Mouse (Mus musculus) right cerebral cortex, postnatal 10 days (tissue): ENCODE results near the gene Tmem161a.

Experiments used
- DNase-seq, 2 experiments: peaks; one replicate each; pipeline ENCODE4 v3.0.0; 2021; ENCODE audit warnings: low spot score in 2 of 2

Tmem161a gene

GRCm38 (mm10) chr8:70172043-70172681, at the start of gene Tmem161a:
TSS of gene Tmem161a (plus strand) at chr8:70172356.
- peak; percentile 96 to 97 for DNase-seq

GRCm38 (mm10) chr8:70122863-70123262, 49.3 kb upstream of the Tmem161a start:
- no peak for DNase-seq

- DNase-seq: no peak
These were observed 47.2 kb upstream of the Tmem161a start for GRCm38 (mm10) chr8:70124992-70125391.

- peak; percentile 85 to 87 for DNase-seq
These were observed 43.7 kb upstream of the Tmem161a start for GRCm38 (mm10) chr8:70128435-70128834.

GRCm38 (mm10) chr8:70129309-70129952, 42.7 kb upstream of the Tmem161a start:
- DNase-seq: peak; percentile 91 to 93

- no peak for DNase-seq
These were observed 42.1 kb upstream of the Tmem161a start for GRCm38 (mm10) chr8:70130066-70130465.

DNA sequence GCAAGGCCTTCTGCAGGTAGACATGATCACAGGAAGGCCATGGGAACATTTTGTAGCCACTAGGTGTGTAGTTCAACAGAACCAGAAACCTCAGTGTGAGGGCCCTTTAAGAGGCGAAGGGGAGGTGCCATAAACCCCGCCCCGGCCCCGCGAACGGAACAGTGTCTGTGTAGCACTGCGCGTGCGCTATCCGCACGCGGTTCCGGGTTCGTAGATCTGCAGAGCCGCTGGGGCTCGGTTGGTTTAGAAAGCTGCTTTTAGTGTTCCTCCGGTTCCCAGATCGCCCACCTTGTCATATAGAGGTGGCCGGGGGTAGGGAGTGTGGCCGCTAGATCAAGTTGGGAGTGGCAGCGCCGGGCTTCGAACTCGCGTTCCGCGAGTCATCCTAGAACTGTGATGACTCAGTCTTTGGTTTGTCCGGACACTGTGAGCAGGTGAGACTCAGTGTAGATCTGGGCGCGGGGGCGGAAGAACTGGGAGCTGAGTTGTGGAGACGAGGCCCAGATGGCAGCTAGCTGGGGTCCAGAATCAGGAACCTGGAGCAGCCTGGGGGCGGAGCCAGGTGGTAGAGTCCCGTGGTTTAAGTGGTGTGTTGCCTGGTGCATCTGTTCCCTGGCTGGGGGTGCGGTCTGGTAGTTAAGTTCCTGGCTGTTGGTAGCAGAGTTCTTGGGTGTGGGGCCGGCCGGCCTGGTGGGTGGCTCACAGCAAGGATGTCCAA, 40.8 kb upstream of the Tmem161a start, which contains the start of gene Nr2c2ap:
Gene Nr2c2ap (plus strand): TSS at position 168 of the 718 bp plus-strand sequence.
- DNase-seq: peak; percentile 87 to 90

DNA sequence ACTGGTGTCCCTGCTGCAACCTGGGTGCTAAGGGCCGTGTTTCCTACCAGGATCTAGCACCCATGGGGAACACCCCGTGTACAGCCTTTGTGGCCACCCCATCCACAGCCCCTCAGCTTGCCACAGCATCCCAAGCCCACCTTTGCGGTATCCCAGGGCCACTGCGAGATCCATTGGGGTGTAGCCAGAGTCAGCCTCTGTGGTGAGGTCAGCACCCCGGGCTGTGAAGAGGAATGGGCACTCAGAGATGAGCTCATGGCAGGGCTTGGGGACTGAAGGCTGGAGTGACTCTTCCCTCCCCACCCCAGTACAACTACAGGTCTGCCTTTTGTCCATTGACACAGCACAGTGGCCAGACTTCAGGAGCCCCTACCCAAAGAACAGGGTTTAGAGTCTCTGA, 38.1 kb upstream of the Tmem161a start:
- DNase-seq: no peak

GRCm38 (mm10) chr8:70134931-70135330, 37.2 kb upstream of the Tmem161a start:
- no peak for DNase-seq

- no peak for DNase-seq
These were observed 35.6 kb upstream of the Tmem161a start for GRCm38 (mm10) chr8:70136591-70136990.

GRCm38 (mm10) chr8:70137890-70138289, 34.3 kb upstream of the Tmem161a start:
- DNase-seq: no peak

- DNase-seq: peak; percentile 99
These were observed 32.9 kb upstream of the Tmem161a start, which contains the start of the genes Rfxank, Borcs8 and Mef2b for GRCm38 (mm10) chr8:70139026-70139857. TSS of gene Rfxank (minus strand) at chr8:70139154. TSS of gene Borcs8 (plus strand) at chr8:70139499. TSS of gene Mef2b (plus strand) at chr8:70139711.

GRCm38 (mm10) chr8:70139981-70140380, 32.2 kb upstream of the Tmem161a start:
- no peak for DNase-seq

DNA sequence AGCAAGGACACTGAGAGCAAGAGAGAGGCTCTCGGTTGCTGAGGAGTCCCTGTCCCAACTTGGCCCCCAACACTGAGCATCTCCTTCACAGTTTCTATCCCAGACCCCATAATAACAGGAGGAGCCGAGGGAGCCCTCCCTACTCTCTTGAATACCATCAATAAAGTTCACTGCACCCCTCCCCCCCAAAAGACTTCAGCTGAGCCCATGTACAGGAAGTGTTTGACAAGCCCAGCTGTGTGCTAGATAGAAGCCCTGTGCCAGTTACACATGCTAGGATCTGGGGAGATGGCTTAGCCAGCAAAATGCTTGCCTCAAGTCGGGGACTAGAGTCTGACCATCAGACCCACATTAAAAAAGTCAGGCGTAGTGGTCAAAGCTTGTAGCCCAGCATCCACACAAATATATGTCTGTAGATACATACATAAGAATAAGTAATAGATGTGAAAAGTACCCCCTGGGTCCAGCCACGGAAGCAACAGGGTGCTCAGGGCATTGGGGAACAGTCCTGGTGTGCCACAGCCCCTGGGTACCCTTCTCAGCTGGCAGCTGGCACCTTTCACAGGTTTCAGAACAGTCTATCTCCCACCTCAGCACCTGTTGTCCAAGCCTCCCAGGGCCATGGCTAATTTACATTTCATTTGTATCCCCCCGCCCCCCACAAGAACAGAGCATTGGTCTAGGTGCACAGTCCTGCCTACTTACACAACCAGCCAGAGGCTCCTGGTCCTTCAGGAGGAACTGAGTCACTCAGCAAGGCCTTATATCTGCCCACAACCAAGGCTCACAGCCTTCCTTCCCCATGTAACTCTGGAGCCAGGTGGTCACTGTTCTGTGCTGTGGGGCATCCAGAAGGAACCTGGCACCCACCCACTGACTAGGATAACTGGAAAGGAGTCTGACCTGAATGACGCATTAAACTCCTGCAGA, 24.2 kb upstream of the Tmem161a start:
- no peak for DNase-seq

DNA sequence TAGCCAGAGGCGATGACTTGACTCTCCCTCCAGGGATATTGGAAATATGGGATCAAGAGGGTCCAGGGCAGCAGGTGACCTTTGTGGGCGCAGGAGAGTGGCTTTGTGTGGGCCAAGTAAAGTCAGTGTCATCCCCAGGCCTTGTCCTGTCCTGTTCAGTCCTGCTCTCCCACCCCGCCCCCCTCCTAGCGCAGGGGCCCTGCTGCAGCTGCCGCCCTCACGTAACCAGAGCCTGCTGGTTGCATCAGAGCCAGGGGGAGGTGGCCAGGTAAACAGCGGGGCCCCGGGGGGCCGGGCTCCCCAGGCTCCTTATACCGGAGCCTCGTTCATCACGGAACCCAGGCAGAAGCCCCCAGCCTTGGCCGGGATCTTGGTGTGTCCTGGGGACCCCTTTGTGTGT, 22.0 kb upstream of the Tmem161a start:
- DNase-seq: no peak

DNA sequence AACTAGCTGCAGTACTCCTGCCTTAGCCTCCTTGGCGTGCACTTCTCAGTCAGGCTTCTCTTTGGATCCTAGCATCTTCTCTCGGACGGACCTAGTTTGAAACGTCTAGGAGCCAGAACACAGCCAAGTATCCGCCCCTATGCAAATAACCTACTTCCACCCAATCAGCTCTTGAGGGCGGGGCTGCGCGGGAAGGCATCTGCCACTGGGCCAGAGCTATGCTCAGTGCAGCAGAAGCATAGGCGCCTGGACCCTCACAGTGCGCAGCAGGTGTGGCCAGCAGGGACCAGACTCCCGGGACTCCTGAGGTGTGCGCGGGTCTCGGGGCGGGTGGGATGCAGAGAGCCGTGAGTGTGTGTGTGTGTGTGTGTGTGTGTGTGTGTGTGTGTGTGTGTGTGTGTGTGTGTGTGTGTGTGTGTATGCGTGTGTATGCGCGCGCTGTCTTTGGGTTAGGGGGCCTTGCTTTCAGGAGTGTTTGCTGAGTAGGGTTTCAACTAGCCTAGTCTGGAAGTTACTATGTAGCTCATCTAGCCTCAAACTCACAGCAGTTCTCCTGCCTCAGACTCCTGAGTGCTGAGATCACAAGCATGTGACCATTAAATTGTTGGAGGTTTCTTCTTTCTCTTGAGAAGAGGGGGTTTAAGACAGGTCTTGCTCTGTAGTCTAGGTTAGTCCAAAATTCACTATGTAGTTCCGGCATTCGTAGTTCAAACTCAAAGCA, 19.5 kb upstream of the Tmem161a start:
- peak; percentile 79 to 85 for DNase-seq

- no peak for DNase-seq
These were observed 14.8 kb upstream of the Tmem161a start for GRCm38 (mm10) chr8:70157240-70157800.

DNA sequence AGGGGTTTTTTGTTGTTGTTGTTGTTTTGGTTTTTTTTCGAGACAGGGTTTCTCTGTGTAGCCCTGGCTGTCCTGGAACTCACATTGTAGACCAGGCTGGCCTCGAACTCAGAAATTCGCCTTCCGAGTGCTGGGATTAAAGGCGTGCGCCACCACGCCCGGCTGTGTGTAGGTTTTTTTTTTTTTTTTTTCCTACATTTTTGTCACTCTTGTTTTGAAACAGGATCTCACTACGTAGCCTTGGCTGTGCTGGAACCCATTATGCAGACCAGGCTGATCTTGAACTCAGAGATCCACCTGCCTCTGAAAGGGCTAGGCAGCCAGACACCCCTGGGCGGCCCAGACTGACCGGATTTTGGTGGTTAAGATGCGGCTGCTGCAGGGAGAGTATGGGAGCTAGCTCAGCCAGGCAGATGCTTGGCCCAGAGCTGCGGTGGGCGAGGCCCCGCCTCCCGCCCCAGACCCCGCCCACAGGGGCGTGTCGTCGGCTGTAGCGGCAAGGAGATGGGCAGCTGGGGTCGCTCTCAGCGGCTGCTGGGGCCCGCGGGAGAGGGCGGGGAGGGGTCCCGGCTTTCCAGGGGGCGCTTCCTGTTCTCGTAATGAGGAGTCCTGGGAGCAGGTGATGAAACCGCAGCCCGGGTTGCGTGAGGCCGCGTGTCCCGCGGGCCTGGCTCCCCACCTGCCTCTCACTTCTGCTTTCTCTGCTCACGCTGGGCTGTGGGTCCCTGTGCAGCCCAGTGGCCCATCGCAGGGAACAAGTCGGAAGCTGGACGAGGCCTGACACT, 13.9 kb upstream of the Tmem161a start:
- peak; percentile 73 to 81 for DNase-seq

DNA sequence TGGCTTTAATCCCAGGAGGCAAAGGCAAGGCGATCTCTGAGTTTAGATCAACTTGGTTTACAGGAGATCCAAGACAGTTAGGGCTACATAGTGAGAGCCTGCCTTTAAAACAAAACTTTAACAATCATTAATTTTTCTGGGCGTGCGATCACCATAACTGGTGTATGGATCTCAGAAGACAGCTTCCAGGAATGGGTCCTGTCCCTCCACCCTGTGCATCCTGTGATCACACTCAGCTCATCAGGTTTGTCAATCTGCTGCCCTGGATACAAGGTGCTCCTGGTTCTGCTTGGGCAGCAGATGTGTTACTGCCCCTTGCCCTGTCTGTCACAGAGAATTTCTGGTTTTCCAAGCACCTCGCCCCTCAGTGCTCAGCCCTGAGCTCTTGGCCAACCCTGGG, 12.9 kb upstream of the Tmem161a start:
- no peak for DNase-seq
